Mouse (Mus musculus): Measurements from ENCODE around the gene Tyro3. TPM values are rescaled to one million over a fixed set of nuclear protein-coding genes. Genes with fewer than 3 reads are reported as not detected.

The Tyro3 gene
- polyA plus RNA-seq (2016; fragmentation: Nextera tagmentation; extraction: Ambion mirVana): 34.6 and 37.8 TPM in 2 replicates

DNA sequence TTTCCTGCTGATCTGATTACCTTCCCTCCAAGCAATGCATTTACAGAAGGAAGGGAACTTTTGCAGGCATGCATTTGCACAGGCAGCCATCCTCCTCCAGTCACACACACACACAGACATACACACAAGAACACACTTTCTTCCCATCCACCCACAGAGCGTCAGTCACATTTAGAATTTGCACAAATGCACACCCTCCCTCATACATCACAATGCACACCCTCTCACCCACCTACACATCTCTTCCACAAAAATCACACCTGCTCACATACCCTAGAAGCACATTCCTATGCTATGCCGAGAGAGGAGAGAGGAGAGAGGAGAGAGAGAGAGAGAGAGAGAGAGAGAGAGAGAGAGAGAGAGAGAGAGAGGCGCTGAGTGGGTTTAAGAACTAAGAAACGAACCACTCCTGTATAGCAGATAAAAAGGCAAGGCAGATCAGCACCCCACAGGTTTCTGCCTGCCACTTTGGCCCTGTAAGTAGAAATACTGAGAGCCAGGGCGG lies at the start of gene Tyro3:
Gene Tyro3, plus strand, starts transcription at position 455 of the 505 bp plus-strand sequence.
- H3K4me3 ChIP-seq (replicated peaks): no peak within 1 kb of the TSS
- H3K4me1 ChIP-seq (replicated peaks): peaks cover 19% of the 10 kb centered on the region
- 64% methylated on average over 5 of the region's 5 CpGs for WGBS
- H3K27ac ChIP-seq: no peak within 1 kb of the TSS
- H3K9me3 ChIP-seq: no peaks in the 10 kb centered on the region
- H3K9ac ChIP-seq (replicated peaks): no peak within 1 kb of the TSS
- H3K4me2 ChIP-seq: no peak within 1 kb of the TSS
- H3K36me3 ChIP-seq: no peaks in the 10 kb centered on the region
- H3K27me3 ChIP-seq: peaks cover 27% of the 10 kb centered on the region
- no peak for ATAC-seq (ENCODE audit: insufficient number of reproducible peaks, insufficient read depth, low FRiP score, low TSS enrichment, low read depth)

DNA sequence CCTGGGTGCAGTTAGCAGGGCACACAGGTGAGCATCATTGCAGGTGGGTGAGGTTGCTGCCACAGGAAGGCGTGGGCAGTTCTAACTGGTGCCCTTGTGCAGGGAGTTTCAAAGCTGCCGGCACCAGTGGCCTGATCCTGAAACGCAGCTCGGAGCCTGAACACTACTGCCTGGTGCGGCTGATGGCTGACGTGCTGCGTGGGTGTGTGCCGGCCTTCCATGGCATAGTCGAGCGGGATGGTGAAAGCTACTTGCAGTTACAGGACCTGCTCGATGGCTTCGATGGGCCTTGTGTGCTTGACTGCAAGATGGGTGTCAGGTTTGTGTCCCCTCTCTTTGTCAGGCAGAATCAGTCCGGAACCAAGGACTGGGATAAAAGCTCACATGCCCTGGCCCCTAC lies 48.3 kb upstream of the Tyro3 start:
- peaks cover 8% of the 10 kb centered on the region for H3K4me1 ChIP-seq (replicated peaks)
- no peak overlapping the region for H3K9ac ChIP-seq (replicated peaks)
- no peak overlapping the region for H3K4me2 ChIP-seq
- WGBS: 70% methylated on average over 13 of the region's 13 CpGs
- no peak for ATAC-seq (ENCODE audit: insufficient number of reproducible peaks, insufficient read depth, low FRiP score, low TSS enrichment, low read depth)
- H3K36me3 ChIP-seq: no peaks in the 10 kb centered on the region
- H3K9me3 ChIP-seq: no peaks in the 10 kb centered on the region
- H3K27me3 ChIP-seq: peaks cover 95% of the 10 kb centered on the region
- no peak overlapping the region for H3K27ac ChIP-seq
- H3K4me3 ChIP-seq (replicated peaks): no peak overlapping the region

DNA sequence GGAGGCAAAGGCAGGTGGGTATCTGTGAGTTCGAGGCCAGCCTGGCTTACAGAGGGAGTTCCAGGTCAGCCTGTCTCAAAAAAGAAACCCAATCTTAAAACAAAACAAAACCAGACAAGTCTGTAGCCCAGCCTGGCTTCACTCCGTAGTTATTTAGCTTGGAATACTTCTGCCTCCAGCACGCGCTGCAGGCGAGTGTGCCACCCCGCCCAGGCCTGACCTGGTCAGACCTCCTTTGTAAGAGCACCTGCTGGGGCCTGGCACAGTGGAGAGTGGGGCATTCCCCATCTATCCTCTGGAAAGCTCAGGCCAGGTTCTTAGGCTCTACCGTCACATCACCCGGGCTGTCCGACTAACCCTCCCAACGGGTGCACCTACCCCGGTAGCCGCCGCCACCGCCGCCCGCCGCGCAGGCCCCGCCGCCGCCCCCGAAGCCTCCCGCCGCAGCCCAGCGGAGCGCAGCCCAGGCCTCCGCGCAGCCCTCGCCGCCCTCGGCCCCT lies 39.9 kb upstream of the Tyro3 start:
- no peak for ATAC-seq (ENCODE audit: insufficient number of reproducible peaks, insufficient read depth, low FRiP score, low TSS enrichment, low read depth)
- Histone ChIP-seq H3K27ac (no peak overlapping the region), H3K9me3 (no peaks in the 10 kb centered on the region), H3K4me1 (replicated peaks) (peaks cover 14% of the 10 kb centered on the region), H3K4me3 (replicated peaks) (peak overlapping the region; percentile 62), H3K27me3 (peaks cover 97% of the 10 kb centered on the region), H3K36me3 (no peaks in the 10 kb centered on the region), H3K4me2 (peak overlapping the region; percentile 99), H3K9ac (replicated peaks) (peak overlapping the region; percentile 62)
- 4% methylated on average over 31 of the region's 31 CpGs for WGBS

DNA sequence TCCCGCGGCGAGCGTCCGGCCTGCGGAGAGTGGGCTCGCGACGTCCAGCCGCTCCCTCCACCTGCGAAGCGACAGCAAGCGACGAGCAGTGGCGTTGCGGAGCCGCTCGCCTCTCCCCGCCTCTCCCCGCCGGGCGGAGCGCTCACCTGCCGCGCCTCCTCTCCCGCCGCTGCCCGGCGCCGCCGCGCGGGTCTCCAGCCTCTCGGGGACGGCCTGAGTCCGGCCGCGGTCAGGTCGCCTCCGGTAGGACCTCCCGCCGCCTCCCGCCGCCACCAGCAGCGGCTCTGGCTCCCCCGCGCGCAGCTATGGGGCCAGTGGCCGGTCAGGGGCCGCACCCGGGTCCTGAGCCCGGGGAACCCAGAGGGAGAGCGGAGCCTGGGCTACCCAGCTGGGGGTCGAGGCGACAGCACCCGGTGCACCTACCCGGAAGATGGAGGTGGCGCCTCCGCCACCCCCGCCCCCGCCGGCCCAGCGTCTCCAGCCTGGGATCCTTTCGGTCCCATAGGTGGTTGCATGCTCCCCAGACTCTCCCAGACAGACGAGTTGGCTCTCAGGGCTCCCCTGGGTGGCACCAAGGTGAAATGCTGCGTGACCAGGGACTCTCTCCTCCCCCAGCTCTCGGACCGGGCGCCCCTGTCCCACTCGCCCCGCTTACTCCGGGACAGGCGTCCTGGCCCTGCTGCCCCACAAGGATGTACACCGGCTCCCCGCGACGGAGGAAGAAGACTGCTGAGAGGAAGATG lies 39.3 kb upstream of the Tyro3 start:
- H3K36me3 ChIP-seq: peaks cover under 1% of the 10 kb centered on the region; the same call in 1 of the 2 replicates
- H3K9ac ChIP-seq (replicated peaks): peak overlapping the region; percentile 62
- peaks cover 91% of the 10 kb centered on the region for H3K27me3 ChIP-seq
- H3K4me2 ChIP-seq: peak overlapping the region; percentile 99
- WGBS: under 1% methylated on average over 71 of the region's 77 CpGs
- H3K4me3 ChIP-seq (replicated peaks): peak overlapping the region; percentile 62
- H3K9me3 ChIP-seq: no peaks in the 10 kb centered on the region
- H3K4me1 ChIP-seq (replicated peaks): peaks cover 14% of the 10 kb centered on the region
- ATAC-seq (ENCODE audit: insufficient number of reproducible peaks, insufficient read depth, low FRiP score, low TSS enrichment, low read depth): peak; percentile 38; the same call in 1 of the 2 replicates
- no peak overlapping the region for H3K27ac ChIP-seq

DNA sequence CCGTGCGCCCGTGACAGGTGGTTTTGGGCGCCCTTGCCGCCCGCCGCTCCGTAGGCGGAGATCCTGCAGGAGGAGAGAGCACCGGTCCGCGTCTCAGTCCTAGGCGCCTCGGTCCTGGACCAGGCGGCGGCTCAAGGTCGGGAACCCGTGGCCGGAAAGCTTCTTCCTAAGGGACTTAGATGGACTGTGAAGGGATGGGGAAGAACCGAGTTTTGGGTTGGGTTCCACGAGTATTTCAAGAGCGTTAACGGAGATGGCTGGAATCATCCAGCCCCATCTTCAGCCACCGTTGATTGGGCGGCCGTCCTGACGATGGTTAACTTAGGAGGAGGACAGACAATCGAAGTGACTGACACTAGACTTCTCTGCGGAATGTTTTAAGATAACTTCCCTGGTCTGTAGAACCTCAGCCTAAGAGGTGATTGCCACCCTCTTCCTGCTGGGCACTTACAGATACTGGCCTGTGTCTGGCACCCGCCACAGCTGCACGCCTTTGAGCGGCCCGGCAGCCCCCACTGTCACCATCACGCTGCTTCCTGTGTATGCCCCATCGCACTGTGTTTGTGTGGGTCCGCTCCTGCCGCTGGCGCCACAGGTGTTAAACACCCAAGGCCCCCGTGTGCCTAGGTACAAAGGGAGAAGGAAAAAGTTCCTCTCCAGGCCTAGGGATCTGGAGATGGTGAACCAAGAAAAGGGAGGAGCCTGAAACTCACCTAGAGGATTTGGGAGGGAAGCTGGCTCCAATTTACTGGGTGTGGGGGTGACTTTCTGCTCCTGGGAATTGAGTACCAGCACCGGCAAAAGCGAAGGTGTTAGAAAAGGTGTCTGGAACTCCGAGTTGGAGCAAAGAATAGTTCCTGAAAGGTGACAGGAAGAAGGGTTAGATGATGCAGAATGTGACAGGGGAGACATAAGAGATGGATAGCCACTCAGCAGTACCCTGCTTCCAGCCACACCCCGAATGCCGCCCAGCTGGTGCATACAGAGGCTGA lies 38.4 kb upstream of the Tyro3 start:
- ATAC-seq (ENCODE audit: insufficient number of reproducible peaks, insufficient read depth, low FRiP score, low TSS enrichment, low read depth): no peak
- H3K4me3 ChIP-seq (replicated peaks): peak overlapping the region; percentile 62
- peaks cover 14% of the 10 kb centered on the region for H3K4me1 ChIP-seq (replicated peaks)
- H3K4me2 ChIP-seq: peak overlapping the region; percentile 99
- H3K9me3 ChIP-seq: no peaks in the 10 kb centered on the region
- 4% methylated on average over 44 of the region's 44 CpGs for WGBS
- no peak overlapping the region for H3K27ac ChIP-seq
- H3K9ac ChIP-seq (replicated peaks): no peak overlapping the region
- peaks cover 83% of the 10 kb centered on the region for H3K27me3 ChIP-seq
- H3K36me3 ChIP-seq: peaks cover 10% of the 10 kb centered on the region

DNA sequence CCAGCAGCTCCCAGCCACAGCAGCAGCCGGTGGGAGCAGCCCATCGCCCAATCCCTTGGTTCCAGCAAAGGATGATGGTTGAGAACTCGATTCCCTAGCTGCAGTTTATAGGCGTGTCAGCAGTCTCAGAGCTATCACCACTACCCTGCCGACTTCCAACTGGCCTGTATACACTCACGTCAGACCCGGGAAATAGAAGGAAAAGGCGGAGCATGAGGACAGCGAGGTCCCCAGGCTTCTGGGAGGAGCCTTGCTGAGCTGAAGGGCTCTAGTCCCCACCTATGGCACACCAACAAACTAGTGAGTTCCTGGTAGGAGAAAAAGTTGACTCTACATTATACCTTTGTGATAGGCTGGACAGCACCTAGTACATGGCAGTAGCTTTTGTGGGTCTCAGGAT lies 37.3 kb upstream of the Tyro3 start, which contains the start of gene Ltk:
Gene Ltk, minus strand, starts transcription at position 181 of the 400 bp plus-strand sequence.
- Histone ChIP-seq H3K9me3 (no peaks in the 10 kb centered on the region), H3K27ac (no peak within 1 kb of the TSS), H3K4me2 (peak within 1 kb of the TSS; percentile 99; the same call in 1 of the 2 replicates), H3K4me3 (replicated peaks) (0 out of 2 replicates have a peak within 1 kb of the TSS, but pooled peaks have one; percentile 62), H3K9ac (replicated peaks) (no peak within 1 kb of the TSS), H3K4me1 (replicated peaks) (peaks cover 14% of the 10 kb centered on the region), H3K36me3 (peaks cover 21% of the 10 kb centered on the region), H3K27me3 (peaks cover 72% of the 10 kb centered on the region)
- no peak for ATAC-seq (ENCODE audit: insufficient number of reproducible peaks, insufficient read depth, low FRiP score, low TSS enrichment, low read depth)
- 13% methylated on average over 9 of the region's 9 CpGs for WGBS

DNA sequence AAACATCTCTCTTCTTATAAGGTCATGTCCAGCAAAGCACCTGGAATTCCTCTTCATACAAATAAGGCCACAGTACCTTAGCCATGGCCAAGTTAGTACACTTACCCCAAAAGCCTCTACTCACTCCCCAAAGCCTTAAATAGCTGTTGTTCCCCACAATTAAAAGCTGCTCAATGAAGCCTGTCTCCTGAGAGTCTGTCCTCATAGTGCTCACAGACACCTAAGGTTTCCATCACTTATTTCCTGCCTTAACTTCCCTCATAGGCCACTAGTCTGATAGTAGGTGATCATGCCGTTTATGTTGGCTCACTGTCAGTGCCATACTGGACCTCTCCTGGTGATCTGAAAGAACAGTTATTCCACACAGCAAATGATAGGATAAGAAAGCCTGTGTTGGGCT lies 35.3 kb upstream of the Tyro3 start:
- H3K4me1 ChIP-seq (replicated peaks): peaks cover 14% of the 10 kb centered on the region
- peaks cover 53% of the 10 kb centered on the region for H3K27me3 ChIP-seq
- WGBS: 73% methylated on average over 1 of the region's 1 CpGs
- no peak overlapping the region for H3K9ac ChIP-seq (replicated peaks)
- no peak for ATAC-seq (ENCODE audit: insufficient number of reproducible peaks, insufficient read depth, low FRiP score, low TSS enrichment, low read depth)
- no peak overlapping the region for H3K4me3 ChIP-seq (replicated peaks)
- no peak overlapping the region for H3K27ac ChIP-seq
- H3K4me2 ChIP-seq: no peak overlapping the region
- peaks cover 38% of the 10 kb centered on the region for H3K36me3 ChIP-seq
- H3K9me3 ChIP-seq: no peaks in the 10 kb centered on the region

DNA sequence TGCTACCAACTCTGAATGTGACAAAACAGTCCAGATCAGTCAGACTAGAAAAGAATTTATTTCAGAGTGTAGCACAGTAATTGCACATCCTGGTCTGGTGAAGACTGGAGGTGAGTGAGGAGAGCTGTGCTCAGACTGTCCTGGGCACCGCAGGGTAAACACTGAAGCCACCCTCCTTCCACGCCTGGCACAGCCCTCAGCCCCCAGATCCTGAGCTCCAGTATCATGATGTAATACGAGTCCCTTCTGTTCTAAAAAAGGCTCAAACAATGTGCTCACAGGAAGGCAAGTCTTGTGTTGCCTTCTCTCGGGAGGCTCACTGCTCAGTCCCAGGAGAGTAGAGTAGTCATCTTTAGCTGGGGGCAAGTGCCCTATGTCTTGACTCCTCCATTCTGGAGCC lies 33.6 kb upstream of the Tyro3 start:
- no peaks in the 10 kb centered on the region for H3K9me3 ChIP-seq
- WGBS: 77% methylated on average over 4 of the region's 4 CpGs
- peaks cover 49% of the 10 kb centered on the region for H3K36me3 ChIP-seq
- no peak for ATAC-seq (ENCODE audit: insufficient number of reproducible peaks, insufficient read depth, low FRiP score, low TSS enrichment, low read depth)
- H3K9ac ChIP-seq (replicated peaks): no peak overlapping the region
- no peak overlapping the region for H3K4me3 ChIP-seq (replicated peaks)
- no peak overlapping the region for H3K27ac ChIP-seq
- no peaks in the 10 kb centered on the region for H3K4me1 ChIP-seq (replicated peaks)
- H3K4me2 ChIP-seq: no peak overlapping the region
- peaks cover 36% of the 10 kb centered on the region for H3K27me3 ChIP-seq

DNA sequence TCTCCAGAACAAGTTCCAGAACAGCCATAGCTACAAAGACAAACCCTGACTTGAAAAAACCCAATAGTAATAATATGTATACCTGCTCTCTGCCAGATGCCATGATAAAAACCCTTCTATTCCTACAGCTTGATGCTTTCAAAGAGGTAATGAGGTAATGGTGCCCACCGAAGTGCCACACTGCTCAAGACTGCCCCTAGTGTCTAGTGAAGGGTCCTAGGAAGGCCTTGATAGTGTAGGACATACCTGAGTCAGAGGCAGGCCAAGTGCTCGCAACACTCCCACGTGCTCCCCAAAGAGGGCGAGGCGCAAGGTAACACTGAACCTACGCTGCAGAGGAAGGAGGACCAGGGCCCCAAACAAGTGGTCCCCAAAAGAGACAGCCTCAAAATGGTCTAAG lies 30.3 kb upstream of the Tyro3 start:
- no peak overlapping the region for H3K9ac ChIP-seq (replicated peaks)
- no peak overlapping the region for H3K4me2 ChIP-seq
- H3K4me1 ChIP-seq (replicated peaks): no peaks in the 10 kb centered on the region
- peaks cover 5% of the 10 kb centered on the region for H3K27me3 ChIP-seq
- H3K27ac ChIP-seq: no peak overlapping the region
- H3K4me3 ChIP-seq (replicated peaks): no peak overlapping the region
- peaks cover 82% of the 10 kb centered on the region for H3K36me3 ChIP-seq
- ATAC-seq (ENCODE audit: insufficient number of reproducible peaks, insufficient read depth, low FRiP score, low TSS enrichment, low read depth): no peak
- H3K9me3 ChIP-seq: no peaks in the 10 kb centered on the region
- WGBS: 95% methylated on average over 6 of the region's 6 CpGs

DNA sequence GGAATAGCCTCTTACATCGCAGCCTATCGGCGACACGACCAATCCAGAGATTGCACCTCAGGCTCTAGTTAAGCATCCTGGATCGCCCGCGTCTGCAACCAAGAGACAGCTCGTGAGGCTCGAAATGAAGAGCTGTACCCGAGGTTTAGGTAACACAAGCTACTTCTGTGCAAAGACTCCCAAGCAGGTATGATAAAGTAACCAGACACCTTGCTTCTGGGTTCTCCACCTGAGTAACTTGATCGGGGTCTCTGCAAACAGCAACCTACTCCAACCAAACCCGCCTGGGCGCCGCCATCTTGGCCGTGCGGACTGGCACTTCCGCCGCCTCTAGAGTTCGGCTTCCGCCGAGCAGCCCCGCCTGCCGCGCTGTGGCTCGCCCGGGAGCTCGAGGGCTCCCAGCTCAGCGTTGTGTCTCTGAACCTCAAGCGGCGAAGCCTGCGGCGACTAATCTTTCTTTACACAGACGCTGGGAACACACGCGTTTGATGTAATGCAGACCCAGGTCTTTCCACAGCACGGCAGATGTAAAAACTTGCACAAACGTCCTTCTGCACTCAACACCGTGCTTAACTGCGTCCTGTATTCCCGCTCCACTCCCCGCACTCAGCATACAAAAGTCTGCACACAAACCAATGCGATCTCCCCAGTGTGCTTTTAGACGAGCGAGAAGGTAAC lies 10.2 kb upstream of the Tyro3 start, which contains the start of gene Rpap1:
Gene Rpap1, minus strand, starts transcription at position 332 of the 678 bp plus-strand sequence.
- Histone ChIP-seq H3K9ac (replicated peaks) (peak within 1 kb of the TSS; percentile 68), H3K9me3 (no peaks in the 10 kb centered on the region), H3K27ac (peak within 1 kb of the TSS; percentile 90), H3K27me3 (no peaks in the 10 kb centered on the region), H3K4me3 (replicated peaks) (peak within 1 kb of the TSS; percentile 60), H3K4me2 (peak within 1 kb of the TSS; percentile 65), H3K4me1 (replicated peaks) (peaks cover 7% of the 10 kb centered on the region; the same call in 1 of the 2 replicates), H3K36me3 (peaks cover 23% of the 10 kb centered on the region)
- under 1% methylated on average over 44 of the region's 44 CpGs for WGBS
- ATAC-seq (ENCODE audit: insufficient number of reproducible peaks, insufficient read depth, low FRiP score, low TSS enrichment, low read depth): peak; percentile 95
